Mouse (Mus musculus): ENCODE measurements at regions not wholly inside any gene's neighbourhood (a gene's known extent, or its start where the extent isn't known, plus 50 kb on each side); places are given as distances from the start of the nearest gene placed in this dataset.

DNA sequence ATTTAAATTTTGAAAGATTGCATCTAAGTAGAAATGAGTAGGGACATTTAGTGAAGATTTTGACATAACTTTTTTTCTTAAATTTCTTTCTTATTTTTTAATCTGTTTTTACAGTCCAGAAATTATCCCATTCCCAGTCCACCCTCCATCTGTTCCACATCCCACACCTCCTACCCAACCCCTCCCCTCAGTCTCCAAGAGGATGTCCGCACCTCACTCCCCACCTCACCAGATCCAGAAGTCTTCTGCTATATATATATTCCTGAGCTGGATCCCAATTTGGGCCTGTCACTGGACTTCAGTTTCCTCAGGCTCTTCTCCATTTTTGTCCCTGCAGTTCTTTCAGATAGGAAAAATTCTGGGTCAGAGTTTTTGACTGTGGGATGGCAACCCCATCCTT lies 3879.6 kb upstream of the Gm7489 start:
- no peak for DNase-seq

DNA sequence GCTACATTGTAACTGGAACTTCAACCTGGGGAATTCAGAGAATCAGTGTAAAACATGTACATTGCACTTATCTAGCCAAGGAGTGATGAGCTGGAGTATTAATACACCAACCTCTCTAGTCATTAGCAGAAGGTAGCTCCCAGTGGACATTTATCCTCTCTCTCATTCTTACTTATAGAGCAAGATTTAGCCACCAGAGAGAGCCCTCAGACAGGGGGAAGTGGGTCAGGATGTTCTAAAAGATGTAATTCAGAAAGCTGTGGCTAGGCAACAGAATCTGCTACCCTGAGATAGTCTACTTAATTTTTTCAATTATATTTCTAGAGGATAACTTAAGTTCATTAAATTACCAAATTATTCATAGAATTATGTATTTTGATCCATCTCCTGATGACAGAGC lies 3838.1 kb upstream of the Gm7489 start:
- DNase-seq: peak in 1 of 2 experiments; percentile 1

DNA sequence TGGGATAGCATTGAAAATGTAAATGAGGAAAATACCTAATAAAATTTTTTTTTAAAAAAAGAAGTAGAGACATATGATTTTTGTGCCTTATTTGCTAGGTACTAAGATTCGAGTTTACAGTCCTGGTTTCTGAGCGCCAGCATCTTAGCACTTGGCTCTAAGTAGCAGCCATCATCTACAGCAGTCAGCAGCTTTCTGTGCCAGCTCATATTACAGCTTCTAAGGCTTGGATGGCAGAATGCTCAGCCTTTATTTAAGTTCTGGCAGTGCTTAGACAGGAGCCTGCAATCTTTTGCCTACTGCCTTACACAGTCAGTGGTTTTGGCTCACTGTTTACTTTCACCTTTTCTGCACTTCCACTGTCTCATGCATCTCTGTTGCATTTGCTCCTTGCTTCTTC lies 3831.2 kb upstream of the Gm7489 start:
- DNase-seq: no peak

- no peak for DNase-seq
Observed at GRCm38 (mm10) chr15:50053892-50054291, 3830.8 kb upstream of the Gm7489 start.

DNA sequence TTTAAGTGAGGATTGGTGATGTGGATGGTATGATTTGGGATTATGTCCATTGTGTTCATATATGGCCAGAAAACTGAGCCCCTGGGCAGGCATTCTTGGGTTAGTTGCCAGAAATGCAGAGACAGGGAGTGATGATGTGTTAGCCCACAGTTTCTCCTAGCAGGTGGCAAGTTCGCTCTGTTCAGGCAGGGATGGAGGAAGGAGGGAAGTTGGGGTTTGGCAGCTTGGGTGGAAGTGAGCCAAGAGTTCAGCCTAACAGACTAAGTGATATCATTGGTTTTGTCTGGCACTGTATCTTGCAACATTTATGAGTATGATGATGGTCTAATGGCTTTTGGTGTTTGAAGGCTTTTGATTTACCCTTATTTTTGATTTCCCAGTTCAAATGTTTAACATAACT lies 3806.5 kb upstream of the Gm7489 start:
- DNase-seq: no peak

DNA sequence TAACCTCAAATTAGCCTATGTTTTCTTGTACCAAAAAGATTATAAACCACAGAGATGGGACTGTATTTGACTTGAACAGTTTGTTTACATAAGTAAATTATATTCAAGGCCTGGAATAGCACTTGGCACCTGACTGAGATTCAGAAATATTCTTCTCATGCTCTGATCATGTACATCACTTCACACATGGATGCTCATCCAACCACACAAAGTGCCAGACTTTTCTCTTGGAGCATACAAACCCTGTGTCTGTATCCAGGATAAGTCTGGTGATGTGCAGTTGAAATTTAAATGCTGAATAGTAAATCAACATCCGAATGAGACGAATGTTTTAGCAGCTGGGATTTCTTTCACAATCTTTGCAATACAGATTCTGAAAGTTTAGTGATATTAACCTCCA lies 3802.3 kb upstream of the Gm7489 start:
- no peak for DNase-seq

DNA sequence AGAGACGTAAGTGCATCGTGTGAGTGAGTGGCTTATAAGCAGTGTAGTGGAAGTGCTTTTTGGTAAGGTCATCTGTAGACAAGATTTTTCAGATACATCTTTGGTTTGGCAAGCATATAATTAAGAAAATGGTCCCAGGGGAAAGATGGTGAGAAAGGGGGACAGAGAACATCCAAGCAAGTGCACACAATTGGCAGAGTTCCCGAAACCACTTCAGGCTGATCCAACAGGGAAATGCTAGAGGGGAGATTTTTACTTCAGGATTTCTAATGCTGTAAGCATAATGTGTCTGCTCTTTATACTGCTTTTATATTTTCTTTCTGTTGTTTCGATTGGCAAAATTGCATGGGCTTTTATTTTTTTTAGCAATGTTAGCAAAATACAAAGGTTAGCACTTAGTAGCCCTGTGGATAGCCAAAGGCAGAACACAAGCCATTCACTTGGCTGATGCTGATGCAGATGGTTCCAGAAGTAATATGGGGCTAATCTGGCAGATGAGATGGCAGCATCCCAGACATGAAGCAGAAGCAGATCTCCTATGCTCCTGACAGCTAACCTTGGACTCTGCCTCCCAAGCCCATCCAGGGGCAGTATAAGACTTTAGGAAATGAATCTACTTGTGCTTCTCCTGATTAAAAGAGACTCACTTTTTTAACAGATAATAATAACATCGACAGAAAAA lies 3782.0 kb upstream of the Gm7489 start:
- DNase-seq: no peak

GRCm38 (mm10) chr15:50108913-50109312 lies 3775.8 kb upstream of the Gm7489 start:
- no peak for DNase-seq

GRCm38 (mm10) chr15:50153863-50154262 lies 3730.8 kb upstream of the Gm7489 start:
- no peak for DNase-seq

DNA sequence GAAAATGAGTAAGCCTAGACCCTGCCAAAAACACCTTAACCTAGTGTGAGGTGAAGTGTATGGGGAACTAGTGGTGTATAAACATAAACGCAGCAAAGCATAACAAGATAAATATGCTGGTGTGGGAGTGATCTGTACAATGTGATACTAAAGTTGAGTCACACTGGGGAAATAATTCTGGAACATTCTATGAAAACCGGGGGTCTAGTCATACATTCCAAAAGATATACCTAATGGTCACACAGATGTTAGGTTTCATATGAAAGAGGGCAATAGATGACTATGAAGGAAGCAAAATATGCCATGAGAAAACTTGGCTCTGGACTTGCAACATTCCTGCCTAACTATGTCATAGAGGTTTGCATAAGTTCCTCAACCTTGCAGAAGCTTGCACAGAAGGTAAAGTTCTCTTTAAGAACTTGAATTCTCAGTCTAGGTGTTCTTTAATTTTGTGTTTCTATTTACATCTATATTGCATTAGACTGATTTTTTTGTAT lies 3712.4 kb upstream of the Gm7489 start:
- DNase-seq: no peak

GRCm38 (mm10) chr15:50183185-50183584 lies 3701.5 kb upstream of the Gm7489 start:
- DNase-seq: no peak
